Mouse (Mus musculus) left cerebral cortex, adult 11 months (tissue): ENCODE measurements around the gene E030030I06Rik.
"Not testable (repeated sequence)": the region's sequence is repeated elsewhere in the genome, so short reads cannot be mapped to it uniquely, and the experiment has no call there.

Experiments
- DNase-seq: peaks from one replicate; pipeline ENCODE4 v3.0.0; 2022; ENCODE audit warnings: low spot score

Gene E030030I06Rik

GRCm38 (mm10) chr10:22149073-22149690 lies at the start of gene E030030I06Rik:
TSS of gene E030030I06Rik (minus strand) at chr10:22149270.
- no peak for DNase-seq

- not testable (repeated sequence) for DNase-seq
Observed at GRCm38 (mm10) chr10:22191035-22191434, 42.0 kb upstream of the E030030I06Rik start.

- not testable (repeated sequence) for DNase-seq
Observed at GRCm38 (mm10) chr10:22176515-22176914, 27.4 kb upstream of the E030030I06Rik start.

- not testable (repeated sequence) for DNase-seq
Observed at GRCm38 (mm10) chr10:22174190-22174487, 25.1 kb upstream of the E030030I06Rik start.

GRCm38 (mm10) chr10:22173335-22174189 lies 24.5 kb upstream of the E030030I06Rik start:
- not testable (repeated sequence) for DNase-seq

GRCm38 (mm10) chr10:22172431-22173334 lies 23.6 kb upstream of the E030030I06Rik start:
- not testable (repeated sequence) for DNase-seq

- not testable (repeated sequence) for DNase-seq
Observed at GRCm38 (mm10) chr10:22169116-22169515, 20.0 kb upstream of the E030030I06Rik start.

GRCm38 (mm10) chr10:22167061-22167460 lies 18.0 kb upstream of the E030030I06Rik start:
- not testable (repeated sequence) for DNase-seq

- DNase-seq, result not testable (repeated sequence)
Observed at GRCm38 (mm10) chr10:22166025-22166424, 17.0 kb upstream of the E030030I06Rik start.

GRCm38 (mm10) chr10:22165328-22166003 lies 16.4 kb upstream of the E030030I06Rik start:
- not testable (repeated sequence) for DNase-seq

- peak; percentile 29 for DNase-seq
Observed at GRCm38 (mm10) chr10:22163705-22164583, 14.9 kb upstream of the E030030I06Rik start.

GRCm38 (mm10) chr10:22163279-22163678 lies 14.2 kb upstream of the E030030I06Rik start:
- DNase-seq, result not testable (repeated sequence)

- no peak for DNase-seq
Observed at GRCm38 (mm10) chr10:22159581-22160140, 10.6 kb upstream of the E030030I06Rik start.

- no peak for DNase-seq
Observed at GRCm38 (mm10) chr10:22159131-22159561, 10.1 kb upstream of the E030030I06Rik start.

GRCm38 (mm10) chr10:22158310-22158999 lies 9.4 kb upstream of the E030030I06Rik start, which contains the start of the genes Raet1e and H60b:
TSS of gene Raet1e (plus strand) at chr10:22158569.
TSS of gene H60b (plus strand) at chr10:22158586.
- not testable (repeated sequence) for DNase-seq

- no peak for DNase-seq
Observed at GRCm38 (mm10) chr10:22154871-22155799, 6.1 kb upstream of the E030030I06Rik start.

GRCm38 (mm10) chr10:22154127-22154526 lies 5.1 kb upstream of the E030030I06Rik start:
- not testable (repeated sequence) for DNase-seq

GRCm38 (mm10) chr10:22153147-22153690 lies 4.1 kb upstream of the E030030I06Rik start:
- not testable (repeated sequence) for DNase-seq
